Mouse (Mus musculus): ENCODE measurements around the gene S100a14. TPM values are rescaled to one million over a fixed set of nuclear protein-coding genes. Genes with fewer than 3 reads are reported as not detected.

Gene S100a14
- polyA plus RNA-seq, 1 experiment = 1.3 TPM

- Histone ChIP-seq H3K27me3 (ENCODE audit: control insufficient read depth, insufficient read depth, low read length) (no peaks in the 10 kb centered on the region), H3K36me3 (ENCODE audit: control insufficient read depth, insufficient read depth, low read length) (peaks cover 6% of the 10 kb centered on the region), H3K4me3 (ENCODE audit: low read depth, low read length) (peak overlapping the region; percentile 64), H3K27ac (ENCODE audit: insufficient read depth, low read depth, low read length) (peak overlapping the region; percentile 61), H3K4me1 (ENCODE audit: control insufficient read depth, insufficient read depth, insufficient read length, low read length) (peaks cover 10% of the 10 kb centered on the region)
- 30% methylated on average over 5 of the region's 5 CpGs for WGBS
- no peak for TF ChIP-seq POLR2A (IDR thresholded peaks at IDR 0.05; ENCODE audit: low read depth, low read length)
- no peak for TF ChIP-seq CTCF (IDR thresholded peaks at IDR 0.05; ENCODE audit: extremely low read depth, insufficient read length, insufficient replicate concordance, low read depth, low read length)
Observed at GRCm38 (mm10) chr3:90537905-90538296, 11.2 kb downstream of the S100a14 start.

- peaks cover 6% of the 10 kb centered on the region for H3K36me3 ChIP-seq (ENCODE audit: control insufficient read depth, insufficient read depth, low read length)
- H3K27ac ChIP-seq (ENCODE audit: insufficient read depth, low read depth, low read length) = 0 out of 2 replicates have a peak overlapping the region, but pooled peaks have one; percentile 15
- H3K4me1 ChIP-seq (ENCODE audit: control insufficient read depth, insufficient read depth, insufficient read length, low read length) = peaks cover 10% of the 10 kb centered on the region
- WGBS = 86% methylated on average over 4 of the region's 4 CpGs
- H3K27me3 ChIP-seq (ENCODE audit: control insufficient read depth, insufficient read depth, low read length) = no peaks in the 10 kb centered on the region
- peak overlapping the region; percentile 38 for H3K4me3 ChIP-seq (ENCODE audit: low read depth, low read length)
- TF ChIP-seq CTCF (IDR thresholded peaks at IDR 0.05; ENCODE audit: extremely low read depth, insufficient read length, insufficient replicate concordance, low read depth, low read length) (no peak), POLR2A (IDR thresholded peaks at IDR 0.05; ENCODE audit: low read depth, low read length) (no peak)
Observed at GRCm38 (mm10) chr3:90540904-90541303, 14.2 kb downstream of the S100a14 start.

GRCm38 (mm10) chr3:90549676-90550420, 23.2 kb downstream of the S100a14 start:
- WGBS = 57% methylated on average over 5 of the region's 5 CpGs
- no peak overlapping the region for H3K27ac ChIP-seq (ENCODE audit: insufficient read depth, low read depth, low read length)
- H3K4me1 ChIP-seq (ENCODE audit: control insufficient read depth, insufficient read depth, insufficient read length, low read length) = no peaks in the 10 kb centered on the region
- TF ChIP-seq POLR2A (IDR thresholded peaks at IDR 0.05; ENCODE audit: low read depth, low read length) (no peak), CTCF (IDR thresholded peaks at IDR 0.05; ENCODE audit: extremely low read depth, insufficient read length, insufficient replicate concordance, low read depth, low read length) (no peak)
- H3K36me3 ChIP-seq (ENCODE audit: control insufficient read depth, insufficient read depth, low read length) = no peaks in the 10 kb centered on the region
- no peaks in the 10 kb centered on the region for H3K27me3 ChIP-seq (ENCODE audit: control insufficient read depth, insufficient read depth, low read length)
- H3K4me3 ChIP-seq (ENCODE audit: low read depth, low read length) = no peak overlapping the region

- WGBS = 67% methylated on average over 2 of the region's 2 CpGs
Observed at GRCm38 (mm10) chr3:90550421-90550790, 23.8 kb downstream of the S100a14 start.

GRCm38 (mm10) chr3:90552231-90552630, 25.6 kb downstream of the S100a14 start:
- WGBS = 73% methylated on average over 2 of the region's 2 CpGs
- Histone ChIP-seq H3K4me1 (ENCODE audit: control insufficient read depth, insufficient read depth, insufficient read length, low read length) (no peaks in the 10 kb centered on the region), H3K27ac (ENCODE audit: insufficient read depth, low read depth, low read length) (no peak overlapping the region), H3K4me3 (ENCODE audit: low read depth, low read length) (no peak overlapping the region), H3K27me3 (ENCODE audit: control insufficient read depth, insufficient read depth, low read length) (no peaks in the 10 kb centered on the region), H3K36me3 (ENCODE audit: control insufficient read depth, insufficient read depth, low read length) (no peaks in the 10 kb centered on the region)
- no peak for TF ChIP-seq CTCF (IDR thresholded peaks at IDR 0.05; ENCODE audit: extremely low read depth, insufficient read length, insufficient replicate concordance, low read depth, low read length)
- TF ChIP-seq POLR2A (IDR thresholded peaks at IDR 0.05; ENCODE audit: low read depth, low read length) = no peak

More at GRCm38 (mm10) chr3:90550421-90550790, 23.8 kb downstream of the S100a14 start:
- Histone ChIP-seq H3K4me3 (ENCODE audit: low read depth, low read length) (no peak overlapping the region), H3K27ac (ENCODE audit: insufficient read depth, low read depth, low read length) (no peak overlapping the region), H3K4me1 (ENCODE audit: control insufficient read depth, insufficient read depth, insufficient read length, low read length) (no peaks in the 10 kb centered on the region), H3K27me3 (ENCODE audit: control insufficient read depth, insufficient read depth, low read length) (no peaks in the 10 kb centered on the region), H3K36me3 (ENCODE audit: control insufficient read depth, insufficient read depth, low read length) (no peaks in the 10 kb centered on the region)
- TF ChIP-seq CTCF (IDR thresholded peaks at IDR 0.05; ENCODE audit: extremely low read depth, insufficient read length, insufficient replicate concordance, low read depth, low read length) = no peak
- no peak for TF ChIP-seq POLR2A (IDR thresholded peaks at IDR 0.05; ENCODE audit: low read depth, low read length)

- H3K4me1 ChIP-seq (ENCODE audit: control insufficient read depth, insufficient read depth, insufficient read length, low read length) = no peaks in the 10 kb centered on the region
- H3K4me3 ChIP-seq (ENCODE audit: low read depth, low read length) = no peak overlapping the region
- TF ChIP-seq POLR2A (IDR thresholded peaks at IDR 0.05; ENCODE audit: low read depth, low read length) (no peak), CTCF (IDR thresholded peaks at IDR 0.05; ENCODE audit: extremely low read depth, insufficient read length, insufficient replicate concordance, low read depth, low read length) (no peak)
- WGBS = 76% methylated on average over 5 of the region's 5 CpGs
- no peaks in the 10 kb centered on the region for H3K27me3 ChIP-seq (ENCODE audit: control insufficient read depth, insufficient read depth, low read length)
- no peak overlapping the region for H3K27ac ChIP-seq (ENCODE audit: insufficient read depth, low read depth, low read length)
- no peaks in the 10 kb centered on the region for H3K36me3 ChIP-seq (ENCODE audit: control insufficient read depth, insufficient read depth, low read length)
Observed at GRCm38 (mm10) chr3:90555954-90556353, 29.3 kb downstream of the S100a14 start.

GRCm38 (mm10) chr3:90560008-90560628, 33.5 kb downstream of the S100a14 start, which contains the start of gene S100a3:
Gene S100a3 (plus strand): TSS chr3:90560578.
- Histone ChIP-seq H3K4me1 (ENCODE audit: control insufficient read depth, insufficient read depth, insufficient read length, low read length) (no peaks in the 10 kb centered on the region), H3K36me3 (ENCODE audit: control insufficient read depth, insufficient read depth, low read length) (no peaks in the 10 kb centered on the region), H3K27ac (ENCODE audit: insufficient read depth, low read depth, low read length) (no peak within 1 kb of the TSS), H3K4me3 (ENCODE audit: low read depth, low read length) (no peak within 1 kb of the TSS), H3K27me3 (ENCODE audit: control insufficient read depth, insufficient read depth, low read length) (no peaks in the 10 kb centered on the region)
- TF ChIP-seq POLR2A (IDR thresholded peaks at IDR 0.05; ENCODE audit: low read depth, low read length) (no peak), CTCF (IDR thresholded peaks at IDR 0.05; ENCODE audit: extremely low read depth, insufficient read length, insufficient replicate concordance, low read depth, low read length) (no peak)
- WGBS = 86% methylated on average over 6 of the region's 6 CpGs
